Mouse (Mus musculus): Measurements from ENCODE around the gene Dars. TPM values are rescaled to one million over a fixed set of nuclear protein-coding genes. Genes with fewer than 3 reads are reported as not detected.

The Dars gene
- polyA plus RNA-seq, 1 experiment from 2014 or later: 157 TPM

GRCm38 (mm10) chr1:128411141-128411540 lies 6.0 kb downstream of the Dars start:
- Histone ChIP-seq H3K4me2 (no peak overlapping the region), H3K27ac (no peak overlapping the region), H3K4me1 (no peaks in the 10 kb centered on the region), H3K27me3 (no peaks in the 10 kb centered on the region), H3K4me3 (no peak overlapping the region), H3K36me3 (peaks cover 34% of the 10 kb centered on the region), H3K9ac (no peak overlapping the region), H3K9me3 (no peaks in the 10 kb centered on the region)
- WGBS: 94% methylated on average over 5 of the region's 5 CpGs
- ATAC-seq (ENCODE audit: insufficient number of reproducible peaks, insufficient read depth, low FRiP score, low TSS enrichment, low read depth): no peak

- H3K4me2 ChIP-seq: no peak overlapping the region
- no peak overlapping the region for H3K4me3 ChIP-seq
- 58% methylated on average over 1 of the region's 1 CpGs for WGBS
- no peak for ATAC-seq (ENCODE audit: insufficient number of reproducible peaks, insufficient read depth, low FRiP score, low TSS enrichment, low read depth)
- no peaks in the 10 kb centered on the region for H3K9me3 ChIP-seq
- H3K9ac ChIP-seq: no peak overlapping the region
- H3K36me3 ChIP-seq: peaks cover 37% of the 10 kb centered on the region
- no peak overlapping the region for H3K27ac ChIP-seq
- no peaks in the 10 kb centered on the region for H3K27me3 ChIP-seq
- no peaks in the 10 kb centered on the region for H3K4me1 ChIP-seq
Observed at GRCm38 (mm10) chr1:128406846-128407245, 10.3 kb downstream of the Dars start.

- Histone ChIP-seq H3K4me2 (no peak overlapping the region), H3K9me3 (no peaks in the 10 kb centered on the region), H3K36me3 (peaks cover 40% of the 10 kb centered on the region), H3K9ac (no peak overlapping the region), H3K4me3 (no peak overlapping the region), H3K27ac (no peak overlapping the region), H3K27me3 (no peaks in the 10 kb centered on the region), H3K4me1 (no peaks in the 10 kb centered on the region)
- no peak for ATAC-seq (ENCODE audit: insufficient number of reproducible peaks, insufficient read depth, low FRiP score, low TSS enrichment, low read depth)
- WGBS: 73% methylated on average over 1 of the region's 1 CpGs
Observed at GRCm38 (mm10) chr1:128405675-128406074, 11.5 kb downstream of the Dars start.

- Histone ChIP-seq H3K9ac (no peak overlapping the region), H3K9me3 (no peaks in the 10 kb centered on the region), H3K27ac (no peak overlapping the region), H3K4me2 (no peak overlapping the region), H3K4me3 (no peak overlapping the region), H3K27me3 (no peaks in the 10 kb centered on the region), H3K4me1 (no peaks in the 10 kb centered on the region), H3K36me3 (peaks cover 35% of the 10 kb centered on the region)
- 65% methylated on average over 2 of the region's 2 CpGs for WGBS
- ATAC-seq (ENCODE audit: insufficient number of reproducible peaks, insufficient read depth, low FRiP score, low TSS enrichment, low read depth): no peak
Observed at GRCm38 (mm10) chr1:128405041-128405481, 12.1 kb downstream of the Dars start.

- H3K4me1 ChIP-seq: no peaks in the 10 kb centered on the region
- no peaks in the 10 kb centered on the region for H3K9me3 ChIP-seq
- H3K4me3 ChIP-seq: no peak overlapping the region
- H3K27me3 ChIP-seq: no peaks in the 10 kb centered on the region
- no peak for ATAC-seq (ENCODE audit: insufficient number of reproducible peaks, insufficient read depth, low FRiP score, low TSS enrichment, low read depth)
- no peak overlapping the region for H3K9ac ChIP-seq
- peaks cover 50% of the 10 kb centered on the region for H3K36me3 ChIP-seq
- H3K27ac ChIP-seq: no peak overlapping the region
- H3K4me2 ChIP-seq: no peak overlapping the region
- 64% methylated on average over 2 of the region's 2 CpGs for WGBS
Observed at GRCm38 (mm10) chr1:128400926-128401325, 16.2 kb downstream of the Dars start.

- H3K4me2 ChIP-seq: no peak overlapping the region
- 74% methylated on average over 5 of the region's 5 CpGs for WGBS
- H3K27me3 ChIP-seq: no peaks in the 10 kb centered on the region
- H3K4me1 ChIP-seq: no peaks in the 10 kb centered on the region
- H3K27ac ChIP-seq: no peak overlapping the region
- H3K9me3 ChIP-seq: no peaks in the 10 kb centered on the region
- no peak overlapping the region for H3K9ac ChIP-seq
- H3K4me3 ChIP-seq: no peak overlapping the region
- ATAC-seq (ENCODE audit: insufficient number of reproducible peaks, insufficient read depth, low FRiP score, low TSS enrichment, low read depth): no peak
- peaks cover 56% of the 10 kb centered on the region for H3K36me3 ChIP-seq
Observed at GRCm38 (mm10) chr1:128399941-128400915, 16.9 kb downstream of the Dars start.

- Histone ChIP-seq H3K4me1 (no peaks in the 10 kb centered on the region), H3K9ac (no peak overlapping the region), H3K36me3 (peaks cover 57% of the 10 kb centered on the region), H3K27ac (no peak overlapping the region), H3K4me2 (no peak overlapping the region), H3K9me3 (no peaks in the 10 kb centered on the region), H3K27me3 (no peaks in the 10 kb centered on the region), H3K4me3 (no peak overlapping the region)
- 90% methylated on average over 5 of the region's 5 CpGs for WGBS
- ATAC-seq (ENCODE audit: insufficient number of reproducible peaks, insufficient read depth, low FRiP score, low TSS enrichment, low read depth): no peak
Observed at GRCm38 (mm10) chr1:128398738-128399445, 18.3 kb downstream of the Dars start.

GRCm38 (mm10) chr1:128394657-128395056 lies 22.5 kb downstream of the Dars start:
- H3K4me1 ChIP-seq: no peaks in the 10 kb centered on the region
- no peaks in the 10 kb centered on the region for H3K27me3 ChIP-seq
- 94% methylated on average over 3 of the region's 3 CpGs for WGBS
- H3K36me3 ChIP-seq: peaks cover 47% of the 10 kb centered on the region
- H3K9me3 ChIP-seq: no peaks in the 10 kb centered on the region
- H3K27ac ChIP-seq: no peak overlapping the region
- H3K4me2 ChIP-seq: no peak overlapping the region
- no peak overlapping the region for H3K9ac ChIP-seq
- ATAC-seq (ENCODE audit: insufficient number of reproducible peaks, insufficient read depth, low FRiP score, low TSS enrichment, low read depth): no peak
- H3K4me3 ChIP-seq: no peak overlapping the region

GRCm38 (mm10) chr1:128392382-128392781 lies 24.8 kb downstream of the Dars start:
- H3K27ac ChIP-seq: no peak overlapping the region
- peaks cover 42% of the 10 kb centered on the region for H3K36me3 ChIP-seq
- no peak overlapping the region for H3K4me2 ChIP-seq
- WGBS: 84% methylated on average over 2 of the region's 2 CpGs
- H3K27me3 ChIP-seq: no peaks in the 10 kb centered on the region
- ATAC-seq (ENCODE audit: insufficient number of reproducible peaks, insufficient read depth, low FRiP score, low TSS enrichment, low read depth): no peak
- H3K9me3 ChIP-seq: no peaks in the 10 kb centered on the region
- H3K4me3 ChIP-seq: no peak overlapping the region
- no peak overlapping the region for H3K9ac ChIP-seq
- no peaks in the 10 kb centered on the region for H3K4me1 ChIP-seq

- no peaks in the 10 kb centered on the region for H3K9me3 ChIP-seq
- no peak for ATAC-seq (ENCODE audit: insufficient number of reproducible peaks, insufficient read depth, low FRiP score, low TSS enrichment, low read depth)
- H3K9ac ChIP-seq: no peak overlapping the region
- H3K4me3 ChIP-seq: no peak overlapping the region
- no peaks in the 10 kb centered on the region for H3K27me3 ChIP-seq
- 93% methylated on average over 7 of the region's 7 CpGs for WGBS
- H3K4me1 ChIP-seq: no peaks in the 10 kb centered on the region
- no peak overlapping the region for H3K4me2 ChIP-seq
- peaks cover 41% of the 10 kb centered on the region for H3K36me3 ChIP-seq
- H3K27ac ChIP-seq: no peak overlapping the region
Observed at GRCm38 (mm10) chr1:128386487-128386886, 30.7 kb downstream of the Dars start.

GRCm38 (mm10) chr1:128376841-128377240 lies 40.3 kb downstream of the Dars start:
- Histone ChIP-seq H3K4me3 (no peak overlapping the region), H3K9me3 (no peaks in the 10 kb centered on the region), H3K4me1 (no peaks in the 10 kb centered on the region), H3K27me3 (no peaks in the 10 kb centered on the region), H3K36me3 (peaks cover 38% of the 10 kb centered on the region), H3K4me2 (no peak overlapping the region), H3K27ac (no peak overlapping the region), H3K9ac (no peak overlapping the region)
- ATAC-seq (ENCODE audit: insufficient number of reproducible peaks, insufficient read depth, low FRiP score, low TSS enrichment, low read depth): no peak
- WGBS: 95% methylated on average over 4 of the region's 4 CpGs

Measured in embryonic facial prominence, embryonic 13.5 days (tissue).